Mouse (Mus musculus): ENCODE results near the gene Vmn1r10. TPM values are rescaled to one million over a fixed set of nuclear protein-coding genes. Genes with fewer than 3 reads are reported as not detected.

Vmn1r10 gene
- not detected for total RNA-seq (2021)

- intact Hi-C loops (cut with DNase I) = no loop called here
- no peak for DNase-seq
Observed at GRCm38 (mm10) chr6:57109154-57109553, at the start of gene Vmn1r10. TSS of gene Vmn1r10 (plus strand) at chr6:57109454.

DNA sequence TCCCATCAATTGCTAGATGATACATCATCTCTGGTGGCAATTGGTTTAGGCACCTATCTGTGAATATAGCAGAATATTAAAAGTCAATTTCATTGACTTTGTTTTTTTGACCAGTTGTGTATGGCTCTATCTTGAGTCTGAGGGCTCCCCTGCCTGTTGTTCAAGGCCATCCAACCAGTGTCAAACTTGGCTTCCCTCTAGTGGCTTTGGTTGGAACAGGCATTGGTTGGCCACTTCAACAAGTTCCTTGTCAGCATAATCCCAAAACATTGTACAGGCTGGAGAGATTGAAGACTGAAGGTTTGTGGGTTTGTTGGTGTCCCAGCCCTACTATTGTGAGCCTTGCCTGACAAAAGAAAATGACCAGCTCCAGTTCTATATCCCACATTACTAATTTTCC is 45.5 kb upstream of the Vmn1r10 start:
- peak in 1 of 2 experiments; percentile 3 for DNase-seq
- intact Hi-C loops (cut with DNase I) = loop anchor here (5.0 kb wide), 1 partner anchor 256 kb away; no protein-coding TSS in a partner anchor

- DNase-seq = no peak
- intact Hi-C loops (cut with DNase I) = no loop called here
Observed at GRCm38 (mm10) chr6:57066487-57066886, 42.8 kb upstream of the Vmn1r10 start, which contains the start of gene Vmn1r9. TSS of gene Vmn1r9 (plus strand) at chr6:57066787.

DNA sequence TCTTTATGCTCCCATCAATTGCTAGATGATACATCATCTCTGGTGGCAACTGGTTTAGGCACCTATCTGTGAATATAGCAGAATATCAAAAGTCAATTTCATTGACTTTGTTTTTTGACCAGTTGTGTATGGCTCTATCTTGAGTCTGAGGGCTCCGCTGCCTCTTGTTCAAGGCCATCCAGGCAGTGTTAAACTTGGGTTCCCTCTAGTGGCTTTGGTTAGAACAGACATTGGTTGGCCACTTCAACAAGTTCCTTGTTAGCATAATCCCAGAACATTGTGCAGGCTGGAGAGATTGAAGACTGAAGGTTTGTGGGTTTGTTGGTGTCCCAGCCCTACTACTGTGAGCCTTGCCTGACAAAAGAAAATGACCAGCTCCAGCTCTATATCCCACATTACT is 2.9 kb upstream of the Vmn1r10 start:
- no peak for DNase-seq
- intact Hi-C loops (cut with DNase I) = no loop called here

GRCm38 (mm10) chr6:57133155-57133554 is 23.9 kb downstream of the Vmn1r10 start, which contains the start of gene Vmn1r11:
TSS of gene Vmn1r11 (plus strand) at chr6:57133455.
- intact Hi-C loops (cut with DNase I) = no loop called here
- no peak for DNase-seq

DNA sequence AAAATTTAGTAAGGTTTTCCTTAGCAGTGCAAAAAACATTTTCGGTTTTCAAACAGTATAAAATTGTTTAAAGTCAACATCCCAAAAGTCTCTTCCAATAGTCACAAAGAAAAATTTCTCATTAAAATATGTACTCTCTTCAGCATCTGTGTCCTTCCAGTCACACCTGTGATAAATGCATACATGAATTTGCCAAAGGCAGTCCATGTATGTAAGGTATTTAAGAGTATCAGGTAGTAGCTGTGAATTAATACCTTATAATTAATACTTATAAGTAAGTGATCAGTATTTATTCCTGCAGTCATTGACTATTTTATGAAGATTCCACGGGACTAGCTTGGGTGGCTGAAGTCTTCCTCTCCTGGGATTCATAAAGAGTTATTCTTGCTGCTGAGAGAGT is 47.4 kb downstream of the Vmn1r10 start, which contains the start of gene Vmn1r12:
Gene Vmn1r12, plus strand, starts transcription at position 301 of the 400 bp plus-strand sequence.
- DNase-seq = no peak
- intact Hi-C loops (cut with DNase I) = no loop called here

Other genes starting within 250 kb of the Vmn1r10 start
- gene Nt5c3, start 185.5 kb upstream of the Vmn1r10 start, total RNA-seq (2021) = 10 to 100 TPM; 74.2 to 94.4 TPM
- gene Vmn1r4, start 185.4 kb upstream of the Vmn1r10 start, total RNA-seq (2021) = not detected
- gene Vmn1r5, start 139.2 kb upstream of the Vmn1r10 start, total RNA-seq (2021) = not detected
- gene Vmn1r6, start 112.2 kb upstream of the Vmn1r10 start, total RNA-seq (2021) = not detected
- not detected for gene Vmn1r7, start 84.1 kb upstream of the Vmn1r10 start, total RNA-seq (2021)
- gene Vmn1r8, start 77.2 kb upstream of the Vmn1r10 start, total RNA-seq (2021) = not detected
- not detected for gene Vmn1r9, start 42.7 kb upstream of the Vmn1r10 start, total RNA-seq (2021)
- gene Vmn1r11, start 24.0 kb downstream of the Vmn1r10 start, total RNA-seq (2021) = not detected
- not detected for gene Vmn1r12, start 47.5 kb downstream of the Vmn1r10 start, total RNA-seq (2021)
- not detected for gene Vmn1r13, start 93.8 kb downstream of the Vmn1r10 start, total RNA-seq (2021)
- gene Vmn1r14, start 122.2 kb downstream of the Vmn1r10 start, total RNA-seq (2021) = not detected
- not detected for gene Vmn1r15, start 148.5 kb downstream of the Vmn1r10 start, total RNA-seq (2021)
- gene Vmn1r16, start 220.0 kb downstream of the Vmn1r10 start, total RNA-seq (2021) = not detected